Mouse (Mus musculus) fat pad, adult 2 months (tissue): ENCODE measurements around the gene Mettl7b.

Experiments
- DNase-seq: peaks from one replicate; pipeline ENCODE4 v3.0.0-alpha.2; 2011; ENCODE audit warnings: low read depth, low spot score; ENCODE audit errors: extremely low read depth

The Mettl7b gene

GRCm38 (mm10) chr10:128950208-128950887, 10.4 kb downstream of the Mettl7b start:
- no peak for DNase-seq

DNA sequence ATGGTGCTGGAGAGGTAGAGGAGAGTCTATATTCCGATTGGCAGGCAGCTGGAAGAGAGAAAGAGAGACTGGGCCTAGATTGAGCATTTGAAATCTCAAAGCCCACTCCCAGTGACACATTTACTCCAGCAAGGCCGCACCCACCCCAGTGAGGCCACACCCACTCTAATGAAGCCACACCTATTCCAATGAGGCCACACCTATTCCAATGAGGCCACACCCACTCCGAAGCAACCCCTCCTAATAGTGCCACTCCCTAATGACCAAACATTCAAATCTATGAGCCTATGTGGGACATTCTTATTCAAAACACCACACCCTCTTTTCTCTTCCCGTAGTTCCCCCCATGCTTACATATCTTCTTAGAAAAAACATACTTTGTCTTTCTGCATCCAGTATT, 13.3 kb downstream of the Mettl7b start:
- no peak for DNase-seq

DNA sequence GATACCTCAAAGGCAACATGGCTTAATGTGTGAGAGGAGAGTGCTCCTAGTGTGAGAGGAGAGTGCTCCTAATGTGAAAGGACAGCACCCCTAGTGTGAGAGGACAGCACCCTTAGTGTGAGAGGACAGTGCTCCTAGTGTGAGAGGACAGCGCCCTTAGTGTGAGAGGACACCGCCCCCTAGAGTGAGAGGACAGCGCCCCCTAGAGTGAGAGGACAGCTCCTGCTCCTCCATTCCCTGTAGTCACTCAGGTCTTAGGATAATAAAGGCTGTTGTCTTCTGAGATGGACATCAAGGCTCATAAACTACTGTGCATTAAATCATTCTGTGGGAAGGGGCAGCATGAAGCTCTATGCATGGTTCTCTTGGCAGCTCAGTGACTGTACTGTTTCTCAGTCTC, 15.1 kb downstream of the Mettl7b start:
- DNase-seq, result no peak

DNA sequence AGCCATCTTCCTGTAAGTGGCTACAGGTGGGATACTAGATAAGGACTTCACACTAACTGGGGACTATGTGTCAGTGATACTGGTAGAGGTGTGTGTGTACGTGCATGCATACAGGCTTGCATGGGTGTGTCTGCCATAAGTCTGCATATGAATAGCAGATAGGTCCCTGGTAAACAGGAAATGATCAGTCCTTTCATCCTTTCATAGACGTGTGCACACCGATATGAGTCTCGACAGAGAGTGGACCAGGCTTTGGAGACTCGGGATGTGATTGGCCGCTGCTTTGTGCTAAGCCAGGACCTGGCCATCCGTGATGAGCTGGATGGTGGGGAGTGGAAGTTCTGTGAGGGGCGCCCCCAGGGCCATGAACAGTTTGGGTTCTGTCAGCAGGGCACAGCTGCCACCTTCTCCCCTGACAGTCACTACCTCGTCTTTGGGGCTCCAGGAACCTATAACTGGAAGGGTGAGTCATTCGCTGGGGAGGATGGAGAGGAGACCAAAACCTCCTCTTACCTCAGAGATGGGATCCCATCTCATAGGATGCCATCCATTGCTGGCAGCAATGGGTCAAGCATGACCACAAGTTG, 20.2 kb downstream of the Mettl7b start:
- DNase-seq, result no peak

- no peak for DNase-seq
These were observed 21.8 kb downstream of the Mettl7b start for GRCm38 (mm10) chr10:128938974-128939373.

DNA sequence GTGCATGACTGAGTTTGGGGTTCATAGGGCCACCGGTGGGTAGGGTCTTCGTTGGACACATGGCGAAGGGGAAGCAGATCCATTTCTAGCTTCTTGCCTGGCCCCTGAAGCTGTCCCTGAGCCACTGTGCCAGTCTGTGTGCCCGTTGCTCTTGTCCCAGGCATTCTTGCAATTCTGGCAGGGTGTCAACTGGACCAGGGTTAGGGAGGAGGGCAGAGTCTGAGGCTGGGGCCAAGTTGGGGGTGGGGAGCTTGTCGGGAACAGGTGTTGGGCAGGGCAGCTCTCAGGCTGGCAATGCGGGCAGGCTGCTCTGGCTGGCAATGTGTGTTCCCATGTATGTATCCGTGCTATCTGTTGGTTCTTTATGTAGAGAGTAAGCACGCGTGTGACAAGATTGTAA, 22.3 kb downstream of the Mettl7b start:
- DNase-seq, result peak; percentile 49

DNA sequence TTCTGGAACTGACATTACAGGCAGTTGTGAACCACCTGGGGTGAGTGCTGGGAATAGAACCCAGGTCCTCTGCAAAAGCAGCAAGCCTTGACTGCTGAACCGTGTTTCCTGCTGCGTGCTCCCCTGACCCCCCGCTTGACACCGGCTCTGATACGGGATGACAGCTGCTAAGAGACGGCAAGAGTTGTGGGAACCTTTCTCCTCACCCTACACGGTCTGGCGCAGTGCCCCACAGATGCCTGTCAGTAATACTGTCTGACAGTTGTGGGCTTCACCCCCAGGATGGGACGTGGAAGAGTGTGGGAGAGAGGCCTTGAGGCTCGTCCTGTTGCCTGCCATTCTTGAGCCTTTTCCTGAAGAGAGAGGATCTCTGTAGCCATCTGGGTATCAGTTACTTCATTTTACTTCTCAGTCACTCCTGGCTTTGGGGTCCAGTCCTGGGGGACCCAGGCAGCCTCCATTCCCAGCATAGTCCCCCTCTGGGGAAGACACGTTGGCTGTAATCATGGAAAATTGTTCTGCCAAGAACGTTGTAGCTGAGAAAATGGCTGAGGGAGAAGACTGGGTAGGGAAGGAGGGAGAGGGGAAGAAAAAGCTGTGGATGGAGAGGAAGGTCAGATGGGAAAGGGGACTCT, 22.9 kb downstream of the Mettl7b start:
- no peak for DNase-seq

GRCm38 (mm10) chr10:128935826-128936440, 24.9 kb downstream of the Mettl7b start:
- DNase-seq, result no peak

GRCm38 (mm10) chr10:128934997-128935787, 25.6 kb downstream of the Mettl7b start:
- no peak for DNase-seq

DNA sequence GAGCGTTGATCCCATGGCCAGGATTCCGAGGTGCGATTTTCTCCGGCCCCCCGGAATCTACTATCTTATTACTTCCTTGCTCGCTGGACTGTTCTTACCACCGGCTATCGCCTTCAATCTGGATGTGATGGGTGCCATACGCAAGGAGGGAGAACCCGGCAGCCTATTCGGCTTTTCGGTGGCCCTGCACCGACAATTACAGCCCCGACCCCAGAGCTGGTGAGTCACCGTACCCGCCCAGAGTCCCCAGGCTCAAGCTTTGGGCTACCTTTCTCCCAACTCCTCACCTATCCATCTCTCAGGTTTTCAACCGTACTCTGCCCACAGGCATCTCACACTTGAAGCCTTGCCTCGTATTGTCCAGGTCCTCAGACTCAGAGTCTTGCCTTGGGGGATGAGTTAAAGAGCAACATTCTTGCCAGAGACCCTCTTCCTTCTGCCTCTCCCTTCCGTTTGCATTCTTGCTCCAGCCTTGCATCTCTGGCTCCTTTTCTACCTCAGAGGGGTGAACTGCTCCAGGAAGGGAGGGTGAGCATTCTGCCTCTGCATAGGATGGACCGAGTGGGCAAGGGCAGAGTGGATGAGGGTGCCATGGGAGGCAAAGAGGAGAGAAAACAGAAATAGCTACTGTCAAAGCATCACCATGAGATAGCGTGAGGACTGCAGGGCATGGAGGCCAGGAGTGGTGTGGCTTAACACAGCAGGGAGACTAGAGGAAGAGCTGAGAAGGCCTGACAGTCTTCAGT, 26.6 kb downstream of the Mettl7b start:
- DNase-seq, result no peak

GRCm38 (mm10) chr10:128933574-128933973, 27.2 kb downstream of the Mettl7b start, which contains the start of gene Itga7:
TSS of gene Itga7 (plus strand) at chr10:128933818.
- DNase-seq, result no peak

DNA sequence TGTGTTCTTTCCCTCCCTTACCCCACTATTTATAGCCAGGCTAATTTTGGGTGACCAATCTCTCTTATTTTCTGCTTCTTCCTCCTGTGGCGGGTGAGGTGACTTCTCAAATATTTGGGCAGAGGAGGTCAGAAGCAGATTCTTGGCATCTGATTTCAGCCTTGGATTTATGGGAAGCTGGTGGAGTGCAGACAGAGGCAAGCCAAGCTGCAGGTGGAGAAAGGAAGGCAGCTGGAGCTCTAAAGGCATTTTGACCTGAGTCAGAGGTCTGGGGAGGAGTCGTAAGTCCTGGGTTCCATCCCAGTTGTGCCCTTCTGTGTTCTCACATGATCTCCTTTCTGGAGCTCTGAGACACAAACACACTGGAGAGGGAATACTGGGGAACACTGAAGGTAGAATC, 29.3 kb downstream of the Mettl7b start:
- no peak for DNase-seq

GRCm38 (mm10) chr10:128929638-128930378, 31.0 kb downstream of the Mettl7b start:
- DNase-seq, result no peak

GRCm38 (mm10) chr10:128928356-128928755, 32.4 kb downstream of the Mettl7b start:
- no peak for DNase-seq

GRCm38 (mm10) chr10:128923935-128924334, 36.9 kb downstream of the Mettl7b start, which contains the start of gene Bloc1s1:
TSS of gene Bloc1s1 (minus strand) at chr10:128924035.
- DNase-seq, result no peak

- peak; percentile 69 for DNase-seq
These were observed 37.6 kb downstream of the Mettl7b start for GRCm38 (mm10) chr10:128923013-128923691.

- no peak for DNase-seq
These were observed 38.1 kb downstream of the Mettl7b start, which contains the start of gene Rdh5 for GRCm38 (mm10) chr10:128922822-128923012. TSS of gene Rdh5 (minus strand) at chr10:128922888.

- no peak for DNase-seq
These were observed 38.6 kb downstream of the Mettl7b start for GRCm38 (mm10) chr10:128921883-128922821.
